Mouse (Mus musculus): Measurements from ENCODE around the gene Lamtor4.

DNA sequence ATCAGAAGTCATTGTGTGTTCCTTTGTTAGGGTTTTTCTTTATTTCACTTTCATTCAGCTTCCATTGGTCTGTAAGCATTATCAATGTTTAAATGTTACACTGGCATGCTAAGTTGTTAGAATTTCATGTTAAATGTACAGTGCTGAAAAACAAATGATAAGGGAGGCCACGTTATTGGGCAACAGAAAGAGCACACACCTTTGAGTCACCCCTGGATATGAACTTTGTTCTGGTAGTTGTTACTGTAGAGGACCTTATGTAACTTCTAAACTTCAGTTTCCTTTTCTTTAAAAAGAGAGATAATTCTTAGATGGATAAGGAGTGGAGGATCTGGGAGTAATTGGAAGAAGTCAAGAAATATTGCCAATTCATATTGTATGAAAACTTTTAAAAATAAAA lies 36.4 kb downstream of the Lamtor4 start:
- no peak for TF ChIP-seq CTCF (IDR thresholded peaks at IDR 0.05; ENCODE audit: low read depth)
- no peak for TF ChIP-seq EP300 (IDR thresholded peaks at IDR 0.05; ENCODE audit: low read depth)

Measured in heart, postnatal 0 days (tissue).